Mouse (Mus musculus): ENCODE data around the gene Gm28043.

The Gm28043 gene

GRCm38 (mm10) chr17:29679038-29679767 lies 64.5 kb downstream of the Gm28043 start:
- in situ Hi-C loops (cut with MboI, MseI), result no loop called here

DNA sequence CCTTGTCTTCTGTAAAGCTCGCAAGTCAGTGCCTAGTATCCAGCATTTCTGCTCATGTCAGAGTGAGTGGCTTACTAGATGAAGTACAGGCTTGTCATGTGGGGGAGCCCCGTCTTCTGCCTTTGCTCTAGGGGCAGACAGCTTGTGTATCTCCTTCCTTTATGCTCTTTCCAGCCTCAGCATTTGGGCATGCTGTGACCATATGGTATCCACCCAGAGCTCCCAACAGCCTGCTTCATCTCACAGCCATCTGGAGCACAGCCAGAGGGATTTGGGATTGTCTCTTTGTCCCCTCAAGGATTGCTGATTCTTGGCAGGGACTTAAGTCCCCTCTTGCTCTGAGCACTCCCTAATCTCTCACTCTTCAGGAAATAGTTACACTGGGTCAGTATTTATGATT lies 65.5 kb downstream of the Gm28043 start:
- in situ Hi-C loops (cut with MboI, MseI), result no loop called here

DNA sequence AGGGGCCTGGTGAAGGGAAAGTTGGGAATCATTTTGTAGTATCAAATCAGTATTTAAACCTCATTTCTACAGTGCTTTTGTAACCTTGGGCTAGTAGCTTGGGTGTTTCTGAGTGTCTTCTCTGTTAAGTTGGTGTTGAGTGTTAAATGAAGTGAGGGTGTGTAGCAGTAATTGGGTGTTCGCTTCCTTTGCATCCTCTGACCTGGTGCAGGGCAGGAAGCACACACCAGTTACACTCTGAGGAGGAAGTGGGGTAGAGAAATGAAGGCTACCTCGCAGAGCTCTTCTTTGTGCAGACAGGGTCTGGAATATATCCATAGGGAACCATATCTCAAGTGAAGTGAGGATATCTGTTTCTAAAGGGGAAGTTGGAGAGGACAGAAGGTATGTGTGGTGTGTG lies 66.2 kb downstream of the Gm28043 start:
- in situ Hi-C loops (cut with MboI, MseI), result no loop called here

DNA sequence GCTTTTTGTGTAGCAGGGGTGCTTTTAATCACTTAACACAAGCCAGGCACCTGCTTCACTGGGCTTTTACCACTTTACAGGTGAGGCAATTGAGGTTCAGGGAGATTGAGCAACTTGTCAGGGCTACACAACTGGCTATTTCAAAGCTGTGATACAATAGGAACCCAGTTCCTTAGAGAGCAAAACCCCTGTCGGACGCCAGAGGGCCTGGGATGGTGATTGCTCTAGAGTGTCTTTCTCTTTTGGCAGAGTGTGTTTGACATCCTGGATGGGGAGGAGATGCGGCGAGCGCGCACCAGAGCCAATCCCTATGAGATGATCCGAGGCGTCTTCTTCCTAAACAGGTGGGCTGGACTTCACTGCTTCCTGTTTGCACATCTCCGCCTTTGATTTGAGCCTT lies 67.0 kb downstream of the Gm28043 start:
- in situ Hi-C loops (cut with MboI, MseI), result no loop called here

DNA sequence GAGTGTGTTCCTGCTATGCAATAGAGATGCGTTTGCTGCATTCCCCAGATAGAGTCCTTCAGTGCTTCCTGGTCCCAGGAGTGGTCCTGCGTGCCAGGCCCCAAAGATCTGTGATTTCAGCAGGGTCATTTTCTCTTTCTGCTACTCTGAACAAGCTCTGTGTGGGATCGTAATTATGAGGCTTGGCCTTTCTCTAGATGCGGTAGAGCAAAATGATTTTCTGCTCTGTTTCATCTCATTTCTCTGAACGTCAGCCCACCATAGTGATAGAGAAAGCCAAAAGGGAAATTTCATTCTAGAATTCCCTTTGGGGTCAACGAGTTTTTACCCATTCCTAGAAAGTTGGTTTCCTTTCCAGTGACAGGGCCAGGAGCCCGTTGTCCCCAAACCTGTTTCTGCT lies 67.6 kb downstream of the Gm28043 start:
- in situ Hi-C loops (cut with MboI, MseI), result no loop called here

DNA sequence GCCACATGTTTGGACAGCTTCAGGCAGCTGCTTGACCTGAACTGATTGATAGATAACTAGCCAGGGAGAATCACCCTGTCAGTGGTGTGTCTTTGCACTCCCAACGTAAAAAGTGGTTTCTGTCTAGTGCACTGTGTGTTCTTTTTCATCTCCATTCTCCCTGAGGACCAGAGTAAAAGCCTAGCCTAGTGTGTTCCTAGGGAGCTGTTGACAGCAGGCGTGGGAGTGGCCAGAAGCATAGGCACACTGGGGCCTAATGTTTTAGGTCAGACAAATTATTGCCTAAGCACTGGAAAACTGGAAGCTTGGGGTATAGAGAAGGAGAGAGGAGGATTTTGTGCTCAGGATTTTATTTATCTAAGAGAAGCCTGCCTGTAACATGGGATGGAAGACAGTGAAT lies 68.5 kb downstream of the Gm28043 start:
- in situ Hi-C loops (cut with MboI, MseI), result no loop called here

DNA sequence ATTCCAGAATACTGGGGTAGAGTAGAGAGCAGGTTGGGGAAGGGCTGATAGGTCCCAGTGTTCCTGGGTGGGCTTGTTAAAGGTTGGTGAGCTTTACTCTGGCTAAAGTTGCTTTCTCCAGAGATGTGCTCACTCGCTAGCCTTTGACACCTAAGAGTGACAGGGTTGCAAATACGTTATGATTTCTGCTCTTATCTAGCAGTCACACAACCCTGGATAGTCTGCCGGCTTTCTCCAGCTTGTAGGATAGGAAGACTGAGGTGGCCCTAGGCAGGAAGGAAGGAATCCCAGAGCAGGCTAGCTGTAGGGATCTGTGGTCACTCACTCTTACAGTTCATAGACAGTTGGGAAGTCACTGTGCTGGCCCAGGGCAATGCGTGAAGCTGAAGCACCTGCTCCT lies 69.6 kb downstream of the Gm28043 start:
- in situ Hi-C loops (cut with MboI, MseI), result no loop called here

DNA sequence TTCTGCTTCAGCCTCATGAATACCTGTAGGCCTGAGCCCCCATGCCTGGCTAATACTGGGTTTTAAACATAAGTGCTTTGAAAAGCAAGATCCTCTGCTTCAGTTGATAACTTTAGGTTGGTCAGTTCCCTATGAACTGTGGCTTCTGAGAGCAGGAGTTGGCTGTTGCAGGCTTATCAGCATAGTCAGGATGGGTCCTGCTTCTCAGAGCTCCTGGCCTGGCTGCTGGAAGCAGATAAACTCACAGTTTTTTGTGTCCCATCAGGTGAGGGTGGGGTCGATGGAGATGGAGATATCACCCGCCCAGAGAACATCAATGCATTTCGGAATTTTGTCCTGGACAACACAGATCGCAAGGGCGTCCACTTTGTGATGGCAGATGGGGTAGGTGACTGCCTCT lies 72.1 kb downstream of the Gm28043 start:
- in situ Hi-C loops (cut with MboI, MseI), result no loop called here

- in situ Hi-C loops (cut with MboI, MseI), result no loop called here
Measured at GRCm38 (mm10) chr17:29687373-29687772, 72.7 kb downstream of the Gm28043 start.

- in situ Hi-C loops (cut with MboI, MseI), result no loop called here
Measured at GRCm38 (mm10) chr17:29688610-29689009, 73.9 kb downstream of the Gm28043 start.

- in situ Hi-C loops (cut with MboI, MseI), result no loop called here
Measured at GRCm38 (mm10) chr17:29690257-29690656, 75.6 kb downstream of the Gm28043 start.

DNA sequence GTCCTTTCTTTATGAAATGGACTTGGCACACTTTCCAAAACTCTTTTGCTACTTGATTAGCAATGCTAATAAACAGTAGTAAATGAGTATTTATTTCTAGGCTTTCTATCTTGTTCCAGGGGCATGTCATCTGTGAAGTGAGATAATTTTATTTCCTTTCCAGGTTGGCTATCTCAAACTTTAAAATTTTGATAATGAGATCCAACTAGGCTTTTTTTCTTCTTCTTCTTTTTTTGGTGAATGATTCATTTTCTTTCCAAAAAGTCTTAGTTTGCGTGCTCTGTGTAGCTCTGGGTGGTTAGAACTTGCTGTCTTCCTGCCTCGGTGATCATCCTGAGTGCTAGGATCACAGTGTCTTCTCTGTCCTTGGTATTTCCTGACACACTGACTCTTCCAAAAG lies 78.2 kb downstream of the Gm28043 start:
- in situ Hi-C loops (cut with MboI, MseI), result no loop called here

DNA sequence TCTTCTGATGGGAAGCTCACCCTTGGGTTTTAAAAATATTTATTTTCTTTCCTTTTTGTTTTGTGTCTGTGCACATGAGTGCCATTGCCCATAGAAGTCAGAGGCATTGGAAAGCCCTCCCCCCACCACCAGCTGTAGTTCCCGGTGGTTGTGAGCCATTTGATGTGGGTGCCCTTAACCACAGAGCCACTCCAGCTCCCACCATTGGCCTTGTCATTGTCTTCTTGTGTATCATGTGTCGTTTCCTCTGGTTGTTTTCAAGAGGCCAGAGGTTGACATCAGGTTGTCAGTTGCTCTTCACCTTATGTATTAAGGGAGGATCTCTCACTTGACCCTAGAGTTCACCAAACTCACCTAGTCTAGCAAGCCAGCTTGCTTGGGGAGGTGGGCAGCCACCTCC lies 78.9 kb downstream of the Gm28043 start:
- in situ Hi-C loops (cut with MboI, MseI), result no loop called here

DNA sequence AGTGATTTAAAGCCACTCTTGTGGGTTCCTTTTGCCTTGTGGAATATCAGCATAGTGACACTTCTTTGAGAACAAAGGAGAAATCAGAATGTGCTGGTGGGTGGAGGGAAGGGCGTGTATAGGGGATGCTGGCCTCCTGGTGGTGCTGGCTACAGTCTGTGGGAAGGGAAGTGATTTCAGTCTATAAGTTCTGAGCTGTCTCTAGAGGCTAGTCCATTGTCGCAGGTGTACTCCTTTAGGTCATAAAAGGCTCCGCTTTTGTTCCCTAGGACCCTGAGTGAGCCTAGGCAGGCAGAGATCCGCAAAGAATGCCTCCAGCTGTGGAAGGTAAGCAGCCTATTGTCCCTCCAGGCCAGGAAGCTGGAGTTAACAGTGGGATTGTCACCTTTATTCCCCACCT lies 79.8 kb downstream of the Gm28043 start:
- in situ Hi-C loops (cut with MboI, MseI), result no loop called here

DNA sequence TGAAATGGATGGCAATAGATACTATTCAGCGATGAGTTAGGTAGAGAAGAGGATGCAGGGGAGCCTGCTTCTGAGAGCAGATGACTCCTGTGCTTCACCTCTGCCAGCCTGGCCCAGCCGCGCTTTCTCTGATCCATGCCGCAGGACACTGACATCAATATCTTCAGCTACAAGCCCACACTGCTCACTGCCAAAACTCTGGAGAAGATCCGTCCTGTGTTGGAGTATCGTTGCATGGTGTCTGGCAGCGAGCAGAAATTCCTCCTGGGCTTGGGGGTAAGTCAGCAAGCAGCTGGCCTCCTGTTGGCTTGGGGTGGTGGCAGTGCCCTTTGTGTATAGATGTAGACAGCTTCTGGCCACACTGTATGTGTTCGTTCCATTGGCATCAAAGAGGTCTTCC lies 82.3 kb downstream of the Gm28043 start:
- in situ Hi-C loops (cut with MboI, MseI), result no loop called here

DNA sequence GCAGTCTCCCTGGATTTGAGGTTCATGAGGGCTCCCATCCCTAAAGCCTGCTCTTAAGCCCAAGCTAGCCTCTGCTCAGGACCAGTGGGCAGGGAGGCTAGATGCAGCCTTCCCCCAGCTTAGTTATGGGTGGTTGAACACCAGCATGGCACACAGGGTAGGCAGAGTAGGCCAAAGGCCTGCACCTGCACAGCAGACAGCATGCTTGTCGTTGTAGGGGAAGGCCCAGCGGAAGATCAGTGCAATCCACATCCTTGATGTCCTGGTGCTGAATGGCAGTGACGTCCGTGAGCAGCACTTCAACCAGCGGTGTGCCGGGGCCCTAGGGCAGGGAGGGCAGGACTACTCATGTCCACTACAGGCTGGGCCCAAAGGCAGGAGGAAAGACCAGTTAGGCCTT lies 83.7 kb downstream of the Gm28043 start:
- in situ Hi-C loops (cut with MboI, MseI), result no loop called here

DNA sequence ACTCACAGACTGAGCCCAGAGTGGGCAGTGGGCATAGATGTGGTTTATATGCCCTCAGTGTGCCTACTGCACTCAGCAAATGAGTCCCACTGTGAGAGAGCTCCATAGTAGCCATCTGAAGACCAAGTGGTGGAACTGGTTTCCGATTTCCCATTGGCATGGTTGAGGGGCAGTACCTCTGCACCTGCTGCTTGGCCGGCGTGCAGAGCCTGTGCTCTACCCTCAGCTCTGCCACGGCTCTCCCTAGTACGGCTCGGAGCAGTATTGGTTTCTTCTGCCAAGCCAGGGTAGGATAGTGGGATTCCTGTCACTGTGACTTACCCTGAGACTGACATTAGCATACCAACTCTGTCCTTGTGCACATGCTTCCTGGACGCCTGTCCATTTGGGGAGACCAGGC lies 85.9 kb downstream of the Gm28043 start:
- in situ Hi-C loops (cut with MboI, MseI), result loop anchor here (5.0 kb wide), 1 partner anchor 92 kb away; no protein-coding TSS in a partner anchor

DNA sequence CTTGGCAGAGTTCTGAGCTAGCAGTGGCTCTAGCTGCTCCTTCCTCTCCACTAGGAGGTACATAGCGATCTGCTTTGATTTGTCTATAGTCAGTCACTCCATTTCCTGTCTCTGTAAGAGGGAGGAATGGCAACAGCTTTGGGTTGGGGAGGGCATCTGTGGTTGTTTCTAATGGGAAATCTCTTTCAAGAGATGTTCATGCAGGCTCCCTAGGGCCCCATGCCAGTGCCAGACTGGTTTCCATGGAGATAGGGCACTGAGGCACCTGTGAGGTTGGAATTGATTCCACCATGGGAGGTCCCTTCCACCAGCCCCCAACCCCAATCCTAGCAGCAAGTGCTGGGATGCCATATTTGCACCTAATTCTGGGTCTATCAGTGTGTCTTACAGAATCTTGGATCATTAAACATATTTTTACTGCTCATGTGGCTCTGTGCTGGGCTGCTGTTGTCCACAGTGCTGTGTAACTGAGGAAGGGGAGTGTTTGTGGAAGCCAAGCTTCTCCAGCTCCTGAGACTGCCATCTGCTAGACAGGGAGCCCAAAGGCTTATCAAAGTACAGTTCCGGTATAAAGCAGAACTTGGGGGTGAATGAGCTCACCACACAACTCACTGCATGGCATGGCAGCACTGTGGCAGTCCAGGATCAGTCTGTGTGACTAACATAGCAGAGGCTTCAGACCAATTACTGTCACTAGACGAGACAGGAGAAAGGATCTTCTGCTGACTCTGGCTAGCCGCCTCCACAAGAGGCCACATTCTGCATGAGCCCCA lies 88.4 kb downstream of the Gm28043 start:
- in situ Hi-C loops (cut with MboI, MseI), result loop anchor here (5.0 kb wide), 1 partner anchor 89 kb away; no protein-coding TSS in a partner anchor

- in situ Hi-C loops (cut with MboI, MseI), result loop anchor here (5.0 kb wide), 1 partner anchor 88 kb away; no protein-coding TSS in a partner anchor
Measured at GRCm38 (mm10) chr17:29704781-29705180, 90.1 kb downstream of the Gm28043 start.

- in situ Hi-C loops (cut with MboI, MseI), result no loop called here
Measured at GRCm38 (mm10) chr17:29705881-29706280, 91.2 kb downstream of the Gm28043 start.

- in situ Hi-C loops (cut with MboI, MseI), result no loop called here
Measured at GRCm38 (mm10) chr17:29706981-29707545, 92.4 kb downstream of the Gm28043 start.

DNA sequence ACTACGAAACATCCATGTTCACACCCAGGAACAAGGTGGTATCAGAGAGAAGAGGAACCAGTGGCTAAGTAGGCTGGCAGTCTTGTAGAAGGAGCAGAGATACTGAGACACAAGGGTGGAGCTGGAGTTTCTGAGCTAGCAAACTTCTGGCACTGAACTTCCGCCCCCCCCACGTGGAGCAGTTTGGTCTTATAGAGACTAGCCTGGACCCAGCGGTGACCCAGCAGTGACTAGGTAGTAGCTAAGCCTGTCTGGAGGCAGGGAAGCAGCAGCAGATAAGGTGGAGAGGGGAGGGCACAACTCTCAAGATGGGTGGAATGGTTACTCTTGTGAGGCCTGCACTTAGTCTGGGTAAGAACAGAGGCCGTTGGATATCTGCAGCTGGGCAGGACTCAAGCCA lies 94.1 kb downstream of the Gm28043 start:
- in situ Hi-C loops (cut with MboI, MseI), result no loop called here

- in situ Hi-C loops (cut with MboI, MseI), result no loop called here
Measured at GRCm38 (mm10) chr17:29710562-29711044, 95.9 kb downstream of the Gm28043 start.

Data from T-helper 2 cell (primary cell).